Mouse (Mus musculus): ENCODE measurements around the gene Lins1. TPM values are rescaled to one million over a fixed set of nuclear protein-coding genes. Genes with fewer than 3 reads are reported as not detected.

Lins1 gene
- polyA plus RNA-seq, 1 experiment: 10.5 TPM

DNA sequence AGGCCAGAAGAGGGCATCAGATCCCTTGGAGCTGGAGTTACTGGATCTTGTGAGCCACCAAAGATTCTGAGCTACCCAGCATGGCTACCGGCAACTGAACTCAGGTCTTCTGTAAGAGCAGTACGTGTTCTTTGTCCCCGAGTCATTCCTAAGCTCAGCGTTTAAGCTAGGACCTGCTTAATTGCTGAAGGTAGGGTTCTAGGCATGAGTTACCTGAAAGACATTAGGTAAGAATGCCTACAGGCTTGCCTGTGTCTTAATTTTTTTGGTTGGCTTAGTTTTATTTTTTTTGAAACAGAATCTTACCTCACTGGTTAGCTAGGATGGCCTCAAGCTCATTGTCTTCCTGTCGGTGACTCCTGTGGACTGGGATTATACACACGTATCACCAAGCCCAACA, 38.4 kb downstream of the Lins1 start:
- no peak for DNase-seq (ENCODE audit: extremely low spot score in 1 of 2, low spot score in 1 of 2)

- DNase-seq (ENCODE audit: extremely low spot score in 1 of 2, low spot score in 1 of 2): no peak
These were observed 39.5 kb downstream of the Lins1 start for GRCm38 (mm10) chr7:66729232-66729631.

- DNase-seq (ENCODE audit: extremely low spot score in 1 of 2, low spot score in 1 of 2): no peak
These were observed 43.7 kb downstream of the Lins1 start for GRCm38 (mm10) chr7:66733431-66733830.

- no peak for DNase-seq (ENCODE audit: extremely low spot score in 1 of 2, low spot score in 1 of 2)
These were observed 44.2 kb downstream of the Lins1 start for GRCm38 (mm10) chr7:66733882-66734281.

DNA sequence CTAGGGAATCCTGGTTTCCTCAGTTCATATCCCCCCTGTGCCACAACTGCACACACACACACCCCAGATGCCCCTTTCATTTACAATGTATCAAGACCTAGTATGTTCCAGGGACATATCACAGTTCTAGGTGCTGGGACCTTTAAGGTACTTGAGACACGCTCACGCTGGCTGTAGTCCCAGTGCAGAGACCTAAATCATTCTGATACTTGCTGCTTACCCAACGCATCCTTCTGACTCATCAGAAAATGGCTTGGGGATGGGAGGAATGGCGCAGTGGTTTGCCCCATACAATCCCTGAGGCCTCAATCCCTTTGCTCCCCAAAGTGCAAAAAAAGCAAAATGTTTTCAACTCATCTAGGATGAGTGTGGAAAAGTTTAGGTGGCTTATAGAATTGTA, 44.8 kb downstream of the Lins1 start:
- DNase-seq (ENCODE audit: extremely low spot score in 1 of 2, low spot score in 1 of 2): no peak

DNA sequence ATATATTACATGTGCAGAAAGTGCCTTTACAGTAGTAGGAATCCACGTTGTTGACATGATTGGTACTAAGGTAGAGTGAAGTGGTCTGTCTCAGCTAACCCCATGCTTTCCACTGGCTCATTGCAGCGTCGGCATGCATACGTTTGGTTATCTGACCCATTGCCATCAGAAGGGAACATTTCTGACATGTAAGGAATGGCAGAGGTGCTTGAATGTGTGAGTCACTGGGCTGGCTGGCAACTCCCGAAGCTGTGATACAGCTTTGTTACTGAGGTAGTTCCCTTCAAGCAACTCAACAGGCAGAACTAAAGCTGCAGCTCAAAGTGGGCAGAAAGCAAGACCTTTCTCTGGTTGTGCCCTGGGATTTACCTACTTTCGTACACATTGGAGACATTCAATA, 45.3 kb downstream of the Lins1 start:
- DNase-seq (ENCODE audit: extremely low spot score in 1 of 2, low spot score in 1 of 2): no peak

GRCm38 (mm10) chr7:66737418-66737817, 47.7 kb downstream of the Lins1 start:
- DNase-seq (ENCODE audit: extremely low spot score in 1 of 2, low spot score in 1 of 2): no peak

DNA sequence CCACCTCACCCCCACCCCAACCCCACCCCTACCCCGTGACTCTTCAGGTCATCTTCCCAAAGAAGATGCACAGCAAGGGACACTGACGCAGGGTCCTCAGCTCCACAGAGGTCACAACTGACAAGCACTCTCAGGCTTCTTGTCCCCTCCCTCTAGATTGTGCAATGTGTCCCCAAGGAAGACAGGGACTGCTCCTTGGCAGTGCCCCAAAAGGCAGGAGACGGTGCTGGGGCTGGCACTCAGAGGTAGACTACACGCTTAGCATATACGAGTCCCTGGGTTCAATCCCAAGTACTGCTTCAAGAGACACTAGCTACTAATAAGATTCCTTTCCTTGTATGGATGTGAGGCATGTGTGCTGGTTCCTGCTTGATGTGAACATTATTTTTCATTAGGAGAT, 51.3 kb downstream of the Lins1 start:
- no peak for DNase-seq (ENCODE audit: extremely low spot score in 1 of 2, low spot score in 1 of 2)

DNA sequence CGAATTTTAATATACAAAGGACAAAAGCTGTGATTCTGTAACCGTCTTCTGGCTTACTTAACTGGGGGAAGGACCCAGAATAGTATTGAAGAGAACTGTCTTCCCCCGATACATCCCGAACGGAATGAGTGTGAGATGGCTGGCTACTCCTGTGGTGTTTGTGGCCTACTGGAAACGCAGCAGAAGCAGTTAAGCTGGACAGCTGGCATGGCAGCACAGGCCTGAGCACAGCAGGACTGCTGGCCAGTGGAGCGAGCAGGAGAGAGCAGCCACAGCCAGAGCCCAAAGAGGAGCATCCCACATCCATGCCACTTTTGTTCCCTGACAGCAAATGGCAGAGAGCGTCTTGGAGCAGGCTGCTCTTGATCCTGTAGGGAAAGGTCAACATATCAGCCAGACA, 51.7 kb downstream of the Lins1 start:
- DNase-seq (ENCODE audit: extremely low spot score in 1 of 2, low spot score in 1 of 2): no peak

DNA sequence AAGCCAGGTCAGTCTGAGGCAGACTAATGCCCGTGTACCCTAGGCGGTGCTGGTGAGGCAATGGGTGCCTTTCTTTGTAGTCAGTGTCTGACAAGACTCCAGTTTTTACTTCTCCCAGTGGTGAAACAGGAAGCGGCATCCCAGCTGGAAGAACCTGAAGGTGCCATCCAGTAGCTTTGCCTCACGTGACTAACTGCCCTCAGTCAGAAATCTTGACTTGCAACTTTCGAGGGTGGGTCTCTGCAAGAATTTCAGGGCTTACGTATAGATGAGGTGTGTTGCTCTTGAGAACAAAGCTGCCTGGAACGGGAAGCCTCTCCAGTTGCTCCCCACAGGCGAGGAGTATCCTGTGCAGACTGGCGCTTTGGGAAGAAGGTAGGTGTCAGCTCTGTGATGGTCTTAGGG, 53.7 kb downstream of the Lins1 start, which contains the start of gene Cers3:
Gene Cers3 (plus strand): TSS at position 128 of the 405 bp plus-strand sequence.
- no peak for DNase-seq (ENCODE audit: extremely low spot score in 1 of 2, low spot score in 1 of 2)

DNA sequence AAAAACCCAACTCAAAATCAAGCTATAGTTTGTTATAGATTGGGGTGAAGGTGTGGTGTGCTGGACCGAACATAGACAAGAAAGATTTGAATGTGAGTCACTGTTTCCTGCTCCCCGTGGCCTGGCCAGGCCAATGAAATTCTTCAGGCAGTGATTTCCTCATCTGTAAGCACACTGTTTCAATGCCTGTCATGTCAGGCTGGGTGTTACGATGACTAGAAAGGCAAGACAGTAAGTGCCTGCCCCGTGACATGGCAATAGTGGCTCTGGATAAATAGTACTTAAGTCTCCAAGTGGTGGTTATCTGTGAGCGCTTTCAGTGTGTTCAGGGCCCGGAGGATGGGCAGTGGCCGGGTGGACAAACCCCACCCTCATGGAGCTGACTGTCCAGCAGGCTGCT, 57.3 kb downstream of the Lins1 start:
- no peak for DNase-seq (ENCODE audit: extremely low spot score in 1 of 2, low spot score in 1 of 2)

DNA sequence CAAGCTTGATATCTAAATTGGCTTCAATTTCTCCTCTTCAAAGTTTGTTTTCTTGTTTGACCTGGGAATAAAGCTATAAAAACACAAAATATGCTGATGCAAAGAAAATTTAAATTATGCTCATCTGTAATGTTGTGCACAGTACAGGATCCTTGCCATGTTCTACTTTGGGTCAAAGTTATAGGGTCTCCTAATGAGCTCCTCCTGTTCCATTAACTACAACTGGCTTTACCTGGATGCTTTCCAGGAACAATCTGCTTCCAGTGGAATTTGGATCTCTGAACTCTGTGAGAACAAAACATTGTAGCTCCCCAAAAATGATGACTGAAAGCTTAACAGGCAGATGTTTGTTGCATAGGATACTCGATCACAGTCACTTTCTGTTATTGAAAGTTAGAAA, 60.3 kb downstream of the Lins1 start:
- DNase-seq (ENCODE audit: extremely low spot score in 1 of 2, low spot score in 1 of 2): no peak

DNA sequence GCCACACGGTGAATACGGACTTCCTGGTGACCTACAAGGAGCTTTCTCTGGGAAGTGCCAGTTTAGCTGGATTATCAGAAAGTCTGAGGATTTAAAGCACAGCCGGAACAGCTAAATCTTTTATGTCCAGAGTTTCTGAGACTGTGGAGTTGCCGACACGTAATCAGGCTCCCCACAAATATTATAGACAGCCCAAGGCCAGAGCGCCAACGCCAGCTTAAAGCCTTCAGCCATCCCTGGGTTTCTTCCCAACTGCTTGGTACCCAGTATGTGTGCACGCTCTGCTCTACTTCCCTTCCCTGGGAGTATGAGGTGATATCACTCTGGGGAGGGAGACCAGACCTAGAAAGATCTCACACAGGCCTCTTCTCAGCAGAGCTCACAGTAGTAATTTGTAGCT, 64.1 kb downstream of the Lins1 start:
- no peak for DNase-seq (ENCODE audit: extremely low spot score in 1 of 2, low spot score in 1 of 2)

- DNase-seq (ENCODE audit: extremely low spot score in 1 of 2, low spot score in 1 of 2): no peak
These were observed 65.9 kb downstream of the Lins1 start for GRCm38 (mm10) chr7:66755611-66756010.

Other genes starting within 250 kb of the Lins1 start
- gene Asb7, start 293 bp upstream of the Lins1 start, polyA plus RNA-seq (2012; rRNA removed): 9.1 and 9.5 TPM in 2 replicates
- gene Cers3, start 53.6 kb downstream of the Lins1 start, polyA plus RNA-seq (2012; rRNA removed): 0.21 and 0.34 TPM in 2 replicates
- gene Adamts17, start 149.8 kb downstream of the Lins1 start, polyA plus RNA-seq (2012; rRNA removed): 2.7 and 3.3 TPM in 2 replicates

Measured in frontal cortex, adult 2 months (tissue).